In the genomic region with DNA sequence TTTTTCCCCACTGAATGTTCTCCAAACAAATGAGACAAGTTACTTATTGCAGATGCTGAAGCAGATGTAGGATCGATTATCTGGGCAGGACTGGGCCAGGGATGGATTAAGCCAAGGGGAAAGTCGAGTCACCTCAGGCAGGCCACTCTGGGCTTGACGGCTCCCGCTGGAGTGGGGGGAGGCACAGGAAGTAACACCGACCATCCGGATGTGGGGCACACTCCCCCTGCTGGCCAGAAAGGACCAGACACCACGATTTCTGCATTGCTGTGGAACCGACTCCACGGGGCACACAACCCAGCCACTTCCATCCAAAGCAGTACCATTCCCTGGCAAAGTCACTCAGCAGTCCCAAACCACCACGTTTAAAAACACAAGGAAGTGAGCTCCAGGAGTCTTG, we compare ENCODE assay signal across 8 mouse cellular contexts. TPM values are rescaled to one million over a fixed set of nuclear protein-coding genes. Genes with fewer than 3 reads are reported as not detected.
DNase-seq lines count a peak whose midpoint lies in the region; ATAC-seq and TF ChIP-seq lines count a peak whose summit lies in the region.

No protein-coding gene starts in this region.

- no peaks in the 10 kb centered on the region for H3K4me1 ChIP-seq in forebrain, postnatal 0 days (ENCODE audit: insufficient read depth)
- H3K4me1 ChIP-seq in forebrain, embryonic 16.5 days (replicated peaks; ENCODE audit: control insufficient read depth, insufficient read depth, low read length), result no peaks in the 10 kb centered on the region
- no peaks in the 10 kb centered on the region for H3K4me1 ChIP-seq in bone marrow, adult 2 months (ENCODE audit: control insufficient read depth, insufficient read depth, low read length)
- H3K4me1 ChIP-seq in midbrain, embryonic 15.5 days, result 0 out of 2 replicates have a peak, but pooled peaks cover 4% of the 10 kb centered on the region

- intact Hi-C loops in gastrocnemius, adult 2 months (cut with DNase I), result loop anchor here (10.0 kb wide), 1 partner anchor 212 kb away; no protein-coding TSS in a partner anchor

- no peak overlapping the region for H3K27ac ChIP-seq in forebrain, postnatal 0 days (ENCODE audit: low read depth, low read length)
- H3K27ac ChIP-seq in forebrain, embryonic 16.5 days (ENCODE audit: low read length), result no peak overlapping the region
- H3K27ac ChIP-seq in bone marrow, adult 2 months (ENCODE audit: control insufficient read depth, insufficient read depth, low read depth, low read length, poor library complexity), result no peak overlapping the region
- no peak overlapping the region for H3K27ac ChIP-seq in gastrocnemius, adult 2 months
- H3K27ac ChIP-seq in midbrain, embryonic 15.5 days, result no peak overlapping the region

- TF ChIP-seq POLR2A in bone marrow, adult 2 months (IDR thresholded peaks at IDR 0.05; ENCODE audit: borderline replicate concordance, control insufficient read depth, low read depth, low read length), result no peak

- peak; percentile 20 for DNase-seq in forebrain, postnatal 0 days
- DNase-seq in A20 (ENCODE audit: low read depth, low spot score), result peak; percentile 31
- peak; percentile 75 for DNase-seq in gastrocnemius, adult 2 months
- peak; percentile 18 to 35 for DNase-seq in layer of hippocampus, postnatal 36 days
- DNase-seq in retina, postnatal 1 day, result peak; percentile 49

- no peak overlapping the region for H3K4me3 ChIP-seq in forebrain, postnatal 0 days (ENCODE audit: low read depth, low read length)
- no peak overlapping the region for H3K4me3 ChIP-seq in forebrain, embryonic 16.5 days (replicated peaks; ENCODE audit: low read length)
- no peak overlapping the region for H3K4me3 ChIP-seq in bone marrow, adult 2 months (replicated peaks; ENCODE audit: control insufficient read depth, low read depth, low read length)
- peak overlapping the region; percentile 47 for H3K4me3 ChIP-seq in gastrocnemius, adult 2 months
- no peak overlapping the region for H3K4me3 ChIP-seq in midbrain, embryonic 15.5 days

- no peaks in the 10 kb centered on the region for H3K27me3 ChIP-seq in forebrain, postnatal 0 days (ENCODE audit: insufficient read depth, low read length)
- no peaks in the 10 kb centered on the region for H3K27me3 ChIP-seq in forebrain, embryonic 16.5 days (replicated peaks; ENCODE audit: control insufficient read depth, insufficient read depth, low read length)
- no peaks in the 10 kb centered on the region for H3K27me3 ChIP-seq in midbrain, embryonic 15.5 days (replicated peaks)

- ATAC-seq in forebrain, postnatal 0 days, result no peak
- ATAC-seq in forebrain, embryonic 16.5 days, result no peak
- ATAC-seq in midbrain, embryonic 15.5 days (replicated peaks), result no peak

- WGBS in forebrain, postnatal 0 days, result 68% methylated on average over 10 of the region's 10 CpGs
- whole genome bisulfite sequencing in forebrain, embryonic 16.5 days, result 65% methylated on average over 10 of the region's 10 CpGs
- 50% methylated on average over 10 of the region's 10 CpGs for WGBS in bone marrow, adult 2 months
- 71% methylated on average over 10 of the region's 10 CpGs for WGBS in midbrain, embryonic 15.5 days

- H3K9me3 ChIP-seq in forebrain, postnatal 0 days (ENCODE audit: low read length), result no peaks in the 10 kb centered on the region
- H3K9me3 ChIP-seq in forebrain, embryonic 16.5 days (ENCODE audit: control insufficient read depth, low read length), result no peaks in the 10 kb centered on the region
- no peaks in the 10 kb centered on the region for H3K9me3 ChIP-seq in midbrain, embryonic 15.5 days

- H3K4me2 ChIP-seq in forebrain, postnatal 0 days (ENCODE audit: low read depth), result no peak overlapping the region
- no peak overlapping the region for H3K4me2 ChIP-seq in forebrain, embryonic 16.5 days (ENCODE audit: low read length)
- H3K4me2 ChIP-seq in midbrain, embryonic 15.5 days, result no peak overlapping the region

- peak; percentile 61 for TF ChIP-seq CTCF in forebrain, postnatal 0 days (IDR thresholded peaks at IDR 0.05; ENCODE audit: low read depth)
- peak; percentile 52; the same call in 1 of the 2 replicates for TF ChIP-seq CTCF in bone marrow, adult 2 months (IDR thresholded peaks at IDR 0.05; ENCODE audit: control insufficient read depth, insufficient read depth, low read length)
- peak; percentile 70 for TF ChIP-seq CTCF in gastrocnemius, adult 2 months (IDR thresholded peaks at IDR 0.05)

- H3K9ac ChIP-seq in forebrain, postnatal 0 days, result no peak overlapping the region
- no peak overlapping the region for H3K9ac ChIP-seq in forebrain, embryonic 16.5 days (replicated peaks; ENCODE audit: low read depth, low read length)
- no peak overlapping the region for H3K9ac ChIP-seq in midbrain, embryonic 15.5 days

- H3K36me3 ChIP-seq in forebrain, postnatal 0 days (ENCODE audit: insufficient read depth), result no peaks in the 10 kb centered on the region
- no peaks in the 10 kb centered on the region for H3K36me3 ChIP-seq in forebrain, embryonic 16.5 days (ENCODE audit: control insufficient read depth, insufficient read depth)
- H3K36me3 ChIP-seq in midbrain, embryonic 15.5 days (replicated peaks), result no peaks in the 10 kb centered on the region

RNA-seq across cellular contexts. Expression of gene Mlip, which starts 24.3 kb away (rescaled TPM):
- 6.9 and 16.5 TPM in 2 replicates for total RNA-seq in forebrain, postnatal 0 days (2014; rRNA removed)
- 16.2 and 22.6 TPM in 2 replicates for polyA plus RNA-seq in forebrain, postnatal 0 days (2015; fragmentation: Nextera tagmentation; extraction: Ambion mirVana)
- polyA plus RNA-seq in forebrain, embryonic 16.5 days (2015; fragmentation: Nextera tagmentation; extraction: Ambion mirVana), result 8.0 and 11.6 TPM in 2 replicates
- polyA plus RNA-seq in bone marrow, adult 2 months (2011; ENCODE audit: insufficient read depth, insufficient read length, low replicate concordance, missing spikeins), result not detected in 2 replicates
- 100 to 1,000 TPM in 1 of 2 experiments, 10 to 100 TPM in 1; 77.3 to 100 TPM for total RNA-seq in gastrocnemius, adult 2 months (2021)
- total RNA-seq in layer of hippocampus, postnatal 36 days (2021), result 10 to 100 TPM; 41.6 to 48.2 TPM
- 0.56 and 1.4 TPM in 2 replicates for polyA plus RNA-seq in midbrain, embryonic 15.5 days (2015; fragmentation: Nextera tagmentation; extraction: Ambion mirVana)

Comparison
In these comparisons a context has a peak if more than half of its experiments do, and no peak if none do; other contexts are left out.
1. DNase-seq: peak in every context shown above with its lines; median percentile 75 in gastrocnemius, adult 2 months; 49 in retina, postnatal 1 day; 31 in A20; 26 in layer of hippocampus, postnatal 36 days; 20 in forebrain, postnatal 0 days.